Mouse (Mus musculus) heart, postnatal 0 days (tissue): Measurements from ENCODE around the gene Lipc.

ENCODE experiments used
- CTCF ChIP-seq: IDR thresholded peaks from 2 replicates; pipeline ENCODE4 v1.5.1; 2016; ENCODE audit warnings: antibody characterized with exemption, control low read depth, low read depth
- EP300 ChIP-seq: IDR thresholded peaks from 2 replicates; pipeline ENCODE4 v1.6.1; 2016; ENCODE audit warnings: antibody characterized with exemption, low read depth

- TF ChIP-seq CTCF: no peak
- no peak for TF ChIP-seq EP300
Measured at GRCm38 (mm10) chr9:70794643-70795438, 157.2 kb downstream of the Lipc start.
